ENCODE assay signal across 8 mouse cellular contexts in the genomic region with DNA sequence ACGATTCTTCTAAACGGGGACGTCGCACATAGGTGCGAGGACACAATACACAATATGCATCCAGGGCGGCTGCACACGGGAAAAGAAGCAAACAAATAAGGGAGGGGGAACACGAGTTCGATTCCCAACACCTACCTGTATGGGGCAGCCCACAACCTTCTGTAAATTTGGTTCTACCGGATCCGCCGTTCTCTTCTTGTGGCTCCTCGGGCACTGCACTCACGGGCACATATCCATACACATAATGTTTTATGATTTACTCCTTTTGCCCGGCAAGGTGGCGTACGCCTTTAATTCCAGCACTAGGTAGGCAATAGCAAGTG. TPM values are rescaled to one million over a fixed set of nuclear protein-coding genes. Genes with fewer than 3 reads are reported as not detected.
A peak's percentile ranks its signal among the peaks of the same experiment; 100 is the strongest.
DNase-seq lines count a peak whose midpoint lies in the region; ATAC-seq and TF ChIP-seq lines count a peak whose summit lies in the region.

No protein-coding gene starts in this region.

- H3K4me3 ChIP-seq in left cerebral cortex, adult 2 months, result peak overlapping the region; percentile 85
- H3K4me3 ChIP-seq in embryonic facial prominence, embryonic 14.5 days (ENCODE audit: low read depth, low read length), result peak overlapping the region; percentile 93
- peak overlapping the region; percentile 93 for H3K4me3 ChIP-seq in limb, embryonic 10.5 days
- peak overlapping the region; percentile 87 for H3K4me3 ChIP-seq in neural tube, embryonic 14.5 days (ENCODE audit: low read depth, low read length)

- no peaks in the 10 kb centered on the region for H3K9me3 ChIP-seq in embryonic facial prominence, embryonic 14.5 days (ENCODE audit: control insufficient read depth, low read length)
- H3K9me3 ChIP-seq in limb, embryonic 10.5 days (replicated peaks), result no peaks in the 10 kb centered on the region
- H3K9me3 ChIP-seq in neural tube, embryonic 14.5 days (ENCODE audit: control insufficient read depth, low read length), result no peaks in the 10 kb centered on the region

- no peaks in the 10 kb centered on the region for H3K27me3 ChIP-seq in embryonic facial prominence, embryonic 14.5 days (replicated peaks; ENCODE audit: control insufficient read depth, insufficient read depth, low read length)
- no peaks in the 10 kb centered on the region for H3K27me3 ChIP-seq in limb, embryonic 10.5 days (ENCODE audit: low read depth, poor library complexity, severe bottlenecking)
- peaks cover 2% of the 10 kb centered on the region; the same call in 1 of the 2 replicates for H3K27me3 ChIP-seq in neural tube, embryonic 14.5 days (ENCODE audit: control insufficient read depth, insufficient read depth, low read length)

- peak overlapping the region; percentile 85 for H3K4me2 ChIP-seq in embryonic facial prominence, embryonic 14.5 days (ENCODE audit: low read depth, low read length)
- H3K4me2 ChIP-seq in neural tube, embryonic 14.5 days (ENCODE audit: low read depth, low read length), result peak overlapping the region; percentile 87

- 9% methylated on average over 17 of the region's 17 CpGs for WGBS in embryonic facial prominence, embryonic 14.5 days
- 9% methylated on average over 17 of the region's 17 CpGs for WGBS in limb, embryonic 10.5 days
- WGBS in neural tube, embryonic 14.5 days, result 9% methylated on average over 17 of the region's 17 CpGs

- no peak for TF ChIP-seq CTCF in left cerebral cortex, adult 2 months (IDR thresholded peaks at IDR 0.05)

- no peaks in the 10 kb centered on the region for H3K36me3 ChIP-seq in embryonic facial prominence, embryonic 14.5 days (ENCODE audit: control insufficient read depth, insufficient read depth, low read length)
- H3K36me3 ChIP-seq in limb, embryonic 10.5 days, result peaks cover 11% of the 10 kb centered on the region; the same call in 1 of the 2 replicates
- no peaks in the 10 kb centered on the region for H3K36me3 ChIP-seq in neural tube, embryonic 14.5 days (ENCODE audit: control insufficient read depth, insufficient read depth, low read length)

- no peak for DNase-seq in left cerebral cortex, adult 2 months (ENCODE audit: extremely low spot score in 1 of 2, low spot score in 2 of 2)
- DNase-seq in left cerebral cortex, postnatal 14 days (ENCODE audit: low spot score in 2 of 2), result no peak
- DNase-seq in embryonic facial prominence, embryonic 14.5 days (ENCODE audit: low spot score), result no peak
- no peak for DNase-seq in limb, embryonic 10.5 days (ENCODE audit: low spot score)
- DNase-seq in layer of hippocampus, postnatal 10 days (ENCODE audit: low spot score in 2 of 2), result no peak
- DNase-seq in left cerebral cortex, postnatal 4 days, result no peak
- no peak for DNase-seq in spleen, adult 12 weeks (ENCODE audit: low spot score)

- intact Hi-C loops in left cerebral cortex, adult 2 months (cut with DNase I), result no loop called here
- intact Hi-C loops in left cerebral cortex, postnatal 14 days (cut with DNase I), result no loop called here
- intact Hi-C loops in left cerebral cortex, postnatal 4 days (cut with DNase I), result no loop called here

- H3K4me1 ChIP-seq in embryonic facial prominence, embryonic 14.5 days (ENCODE audit: control insufficient read depth, insufficient read depth, low read length), result peaks cover 10% of the 10 kb centered on the region; the same call in 1 of the 2 replicates
- H3K4me1 ChIP-seq in limb, embryonic 10.5 days, result peaks cover 22% of the 10 kb centered on the region
- H3K4me1 ChIP-seq in neural tube, embryonic 14.5 days (ENCODE audit: control insufficient read depth, insufficient read depth, low read length), result peaks cover 20% of the 10 kb centered on the region

- ATAC-seq in embryonic facial prominence, embryonic 14.5 days (ENCODE audit: low read depth), result peak; percentile 35
- ATAC-seq in neural tube, embryonic 14.5 days (ENCODE audit: low read depth), result peak; percentile 57

- H3K9ac ChIP-seq in embryonic facial prominence, embryonic 14.5 days (ENCODE audit: low read depth, low read length), result peak overlapping the region; percentile 95
- H3K9ac ChIP-seq in neural tube, embryonic 14.5 days (replicated peaks; ENCODE audit: low read depth, low read length), result peak overlapping the region; percentile 95

- H3K27ac ChIP-seq in left cerebral cortex, adult 2 months, result peak overlapping the region; percentile 77
- H3K27ac ChIP-seq in embryonic facial prominence, embryonic 14.5 days (replicated peaks; ENCODE audit: low read depth, low read length), result peak overlapping the region; percentile 83
- peak overlapping the region; percentile 94 for H3K27ac ChIP-seq in limb, embryonic 10.5 days
- peak overlapping the region; percentile 78 for H3K27ac ChIP-seq in neural tube, embryonic 14.5 days (ENCODE audit: low read depth, low read length)

RNA-seq across cellular contexts. Expression of gene Ptpn11, which starts 0.3 kb away (rescaled TPM):
- 10 to 100 TPM; 95.4 to 96.8 TPM for total RNA-seq in left cerebral cortex, adult 2 months (2021)
- total RNA-seq in left cerebral cortex, postnatal 14 days (2021), result 10 to 100 TPM; 79.6 to 84.9 TPM
- 25.8 and 28.8 TPM in 2 replicates for polyA plus RNA-seq in embryonic facial prominence, embryonic 14.5 days (2014; fragmentation: Nextera tagmentation; extraction: Ambion mirVana)
- 23.6 and 24.9 TPM in 2 replicates for polyA plus RNA-seq in limb, embryonic 10.5 days (2016; fragmentation: Nextera tagmentation; extraction: Ambion mirVana)
- 22.0 and 26.6 TPM in 2 replicates for polyA plus RNA-seq in neural tube, embryonic 14.5 days (2014; fragmentation: Nextera tagmentation; extraction: Ambion mirVana)
- 10 to 100 TPM; 78.1 to 82.4 TPM for total RNA-seq in layer of hippocampus, postnatal 10 days (2021)
- total RNA-seq in left cerebral cortex, postnatal 4 days (2021), result 10 to 100 TPM; 74.1 to 76.3 TPM

RNA-seq across cellular contexts. Expression of gene Rpl6, which starts 12.7 kb away (rescaled TPM):
- total RNA-seq in left cerebral cortex, adult 2 months (2021), result 100 to 1,000 TPM; 412 to 420 TPM
- 100 to 1,000 TPM; 391 to 441 TPM for total RNA-seq in left cerebral cortex, postnatal 14 days (2021)
- polyA plus RNA-seq in embryonic facial prominence, embryonic 14.5 days (2014; fragmentation: Nextera tagmentation; extraction: Ambion mirVana), result 685 and 696 TPM in 2 replicates
- polyA plus RNA-seq in limb, embryonic 10.5 days (2016; fragmentation: Nextera tagmentation; extraction: Ambion mirVana), result 661 and 766 TPM in 2 replicates
- polyA plus RNA-seq in neural tube, embryonic 14.5 days (2014; fragmentation: Nextera tagmentation; extraction: Ambion mirVana), result 368 and 383 TPM in 2 replicates
- total RNA-seq in layer of hippocampus, postnatal 10 days (2021), result 100 to 1,000 TPM; 520 to 542 TPM
- total RNA-seq in left cerebral cortex, postnatal 4 days (2021), result 100 to 1,000 TPM; 639 to 650 TPM

RNA-seq across cellular contexts. Expression of gene Hectd4, which starts 28.5 kb away (rescaled TPM):
- total RNA-seq in left cerebral cortex, adult 2 months (2021), result 100 to 1,000 TPM; 186 to 205 TPM
- total RNA-seq in left cerebral cortex, postnatal 14 days (2021), result 100 to 1,000 TPM; 223 to 227 TPM
- 7.3 and 7.4 TPM in 2 replicates for polyA plus RNA-seq in embryonic facial prominence, embryonic 14.5 days (2014; fragmentation: Nextera tagmentation; extraction: Ambion mirVana)
- 4.2 and 5.1 TPM in 2 replicates for polyA plus RNA-seq in limb, embryonic 10.5 days (2016; fragmentation: Nextera tagmentation; extraction: Ambion mirVana)
- 30.1 and 35.2 TPM in 2 replicates for polyA plus RNA-seq in neural tube, embryonic 14.5 days (2014; fragmentation: Nextera tagmentation; extraction: Ambion mirVana)
- 100 to 1,000 TPM; 190 to 212 TPM for total RNA-seq in layer of hippocampus, postnatal 10 days (2021)
- 100 to 1,000 TPM; 202 to 219 TPM for total RNA-seq in left cerebral cortex, postnatal 4 days (2021)
